In genomic region chr9:23050751-23051150, GRCm38 (mm10) we compare ENCODE assay signal across 29 mouse cellular contexts.
A peak's percentile ranks its signal among the peaks of the same experiment; 100 is the strongest.
DNase-seq lines count a peak whose midpoint lies in the region; ATAC-seq and TF ChIP-seq lines count a peak whose summit lies in the region.
"Had no signal": no experiment of that assay in that cellular context is flagged by ENCODE, and none has a peak within 500 bp of the region (broad histone marks: within the 10 kb centered on the region; RNA-seq: fewer than 3 reads in every experiment).

No protein-coding gene starts in this region.

- no peaks in the 10 kb centered on the region for H3K36me3 ChIP-seq in midbrain, embryonic 10.5 days
- no peaks in the 10 kb centered on the region for H3K36me3 ChIP-seq in midbrain, postnatal 0 days (ENCODE audit: insufficient read depth, low read length)
- no peaks in the 10 kb centered on the region for H3K36me3 ChIP-seq in limb, embryonic 13.5 days
- H3K36me3 ChIP-seq: heart, embryonic 13.5 days; hindbrain, embryonic 13.5 days; liver, embryonic 15.5 days; lung, embryonic 15.5 days; neural tube, embryonic 15.5 days had no signal

- peak; percentile 43 to 58 for DNase-seq in heart, adult 18-20 months
- no peak for DNase-seq in heart, postnatal 4 days
- DNase-seq in midbrain, embryonic 10.5 days (ENCODE audit: low spot score): no peak
- DNase-seq in midbrain, postnatal 0 days (ENCODE audit: low spot score): no peak
- no peak for DNase-seq in kidney, postnatal 36 days
- DNase-seq in urinary bladder, postnatal 10 days (ENCODE audit: low spot score): no peak
- DNase-seq: adrenal gland, postnatal 14 days; cerebellum, adult 11 months; cerebellum, adult 9-10 months; cerebellum, postnatal 36 days; kidney, adult 9 months; kidney, postnatal 10 days; layer of hippocampus, adult 9-11 months; midbrain, embryonic 14.5 days; retina, postnatal 1 day; right cerebral cortex, postnatal 25 days; spleen, adult 18-20 months; thymus, postnatal 14 days had no signal

- ATAC-seq in midbrain, postnatal 0 days (ENCODE audit: low FRiP score): no peak
- ATAC-seq in limb, embryonic 13.5 days (ENCODE audit: low FRiP score, low read depth): no peak
- ATAC-seq: forebrain, embryonic 16.5 days; intestine, embryonic 16.5 days; Patski had no signal

- H3K4me3 ChIP-seq in midbrain, embryonic 10.5 days: no peak overlapping the region
- no peak overlapping the region for H3K4me3 ChIP-seq in midbrain, postnatal 0 days (ENCODE audit: low read depth, low read length)
- no peak overlapping the region for H3K4me3 ChIP-seq in limb, embryonic 13.5 days
- H3K4me3 ChIP-seq: erythroblast, embryonic 14.5 days; heart, embryonic 13.5 days; hindbrain, embryonic 13.5 days; liver, embryonic 15.5 days; lung, embryonic 15.5 days; neural tube, embryonic 15.5 days had no signal

- no peaks in the 10 kb centered on the region for H3K9me3 ChIP-seq in midbrain, embryonic 10.5 days (replicated peaks)
- H3K9me3 ChIP-seq in midbrain, postnatal 0 days (ENCODE audit: low read length): no peaks in the 10 kb centered on the region
- no peaks in the 10 kb centered on the region for H3K9me3 ChIP-seq in limb, embryonic 13.5 days
- H3K9me3 ChIP-seq: heart, embryonic 13.5 days; hindbrain, embryonic 13.5 days; liver, embryonic 15.5 days; lung, embryonic 15.5 days; neural tube, embryonic 15.5 days had no signal

- TF ChIP-seq CTCF in midbrain, postnatal 0 days (IDR thresholded peaks at IDR 0.05): no peak

- no peak overlapping the region for H3K9ac ChIP-seq in midbrain, postnatal 0 days (replicated peaks; ENCODE audit: low read length, poor library complexity, severe bottlenecking)
- H3K9ac ChIP-seq in limb, embryonic 13.5 days: no peak overlapping the region
- H3K9ac ChIP-seq: heart, embryonic 13.5 days; hindbrain, embryonic 13.5 days; liver, embryonic 15.5 days; lung, embryonic 15.5 days; neural tube, embryonic 15.5 days had no signal

- H3K27ac ChIP-seq in midbrain, embryonic 10.5 days (replicated peaks): peak overlapping the region; percentile 39; the same call in 1 of the 2 replicates
- H3K27ac ChIP-seq in midbrain, postnatal 0 days (ENCODE audit: low read depth, low read length): no peak overlapping the region
- peak overlapping the region; percentile 40; the same call in 1 of the 2 replicates for H3K27ac ChIP-seq in limb, embryonic 13.5 days
- H3K27ac ChIP-seq: hindbrain, embryonic 13.5 days; liver, embryonic 15.5 days; lung, embryonic 15.5 days; macrophage; neural tube, embryonic 15.5 days had no signal

- H3K4me1 ChIP-seq in midbrain, embryonic 10.5 days: peaks cover 2% of the 10 kb centered on the region
- H3K4me1 ChIP-seq in midbrain, postnatal 0 days (ENCODE audit: insufficient read depth, low read length): 0 out of 2 replicates have a peak, but pooled peaks cover 3% of the 10 kb centered on the region
- H3K4me1 ChIP-seq in limb, embryonic 13.5 days: peaks cover 13% of the 10 kb centered on the region
- H3K4me1 ChIP-seq: liver, embryonic 15.5 days; lung, embryonic 15.5 days had no signal

- H3K4me2 ChIP-seq in midbrain, postnatal 0 days (ENCODE audit: low read depth, low read length, poor library complexity, severe bottlenecking): no peak overlapping the region
- no peak overlapping the region for H3K4me2 ChIP-seq in limb, embryonic 13.5 days (replicated peaks)
- H3K4me2 ChIP-seq: heart, embryonic 13.5 days; hindbrain, embryonic 13.5 days; liver, embryonic 15.5 days; lung, embryonic 15.5 days; neural tube, embryonic 15.5 days had no signal

- H3K27me3 ChIP-seq in midbrain, embryonic 10.5 days (ENCODE audit: low read depth, poor library complexity, severe bottlenecking): no peaks in the 10 kb centered on the region
- no peaks in the 10 kb centered on the region for H3K27me3 ChIP-seq in midbrain, postnatal 0 days (ENCODE audit: insufficient read depth, low read length)
- H3K27me3 ChIP-seq in limb, embryonic 13.5 days: no peaks in the 10 kb centered on the region
- H3K27me3 ChIP-seq: heart, embryonic 13.5 days; hindbrain, embryonic 13.5 days; liver, embryonic 15.5 days; lung, embryonic 15.5 days; Patski had no signal

- WGBS in midbrain, embryonic 10.5 days: 52% methylated on average over 2 of the region's 2 CpGs
- 39% methylated on average over 2 of the region's 2 CpGs for WGBS in midbrain, postnatal 0 days
- WGBS in limb, embryonic 13.5 days: 26% methylated on average over 2 of the region's 2 CpGs

Comparison
In these comparisons a context has a peak if more than half of its experiments do, and no peak if none do; other contexts are left out.
1. DNase-seq: peak in heart, adult 18-20 months (2 of 2); none in heart, postnatal 4 days (single experiment), midbrain, embryonic 10.5 days (single experiment), midbrain, postnatal 0 days (single experiment), kidney, postnatal 36 days (0 of 2) and urinary bladder, postnatal 10 days (single experiment).